Mouse (Mus musculus): Measurements from ENCODE around the gene Hspb1.
A peak's percentile ranks its signal among the peaks of the same experiment; 100 is the strongest.

Hspb1 gene

GRCm38 (mm10) chr5:135913201-135913600 is 25.5 kb downstream of the Hspb1 start:
- no peak for DNase-seq (ENCODE audit: low spot score)

GRCm38 (mm10) chr5:135914156-135914555 is 26.4 kb downstream of the Hspb1 start:
- DNase-seq (ENCODE audit: low spot score), result no peak

GRCm38 (mm10) chr5:135916051-135916565 is 28.4 kb downstream of the Hspb1 start:
- DNase-seq (ENCODE audit: low spot score), result no peak

- no peak for DNase-seq (ENCODE audit: low spot score)
Measured at GRCm38 (mm10) chr5:135916601-135917000, 28.9 kb downstream of the Hspb1 start.

- DNase-seq (ENCODE audit: low spot score), result no peak
Measured at GRCm38 (mm10) chr5:135917327-135918058, 29.8 kb downstream of the Hspb1 start.

- DNase-seq (ENCODE audit: low spot score), result no peak
Measured at GRCm38 (mm10) chr5:135918059-135918437, 30.3 kb downstream of the Hspb1 start.

- no peak for DNase-seq (ENCODE audit: low spot score)
Measured at GRCm38 (mm10) chr5:135918593-135918992, 30.9 kb downstream of the Hspb1 start.

GRCm38 (mm10) chr5:135919902-135920301 is 32.2 kb downstream of the Hspb1 start:
- DNase-seq (ENCODE audit: low spot score), result no peak

GRCm38 (mm10) chr5:135923901-135924300 is 36.2 kb downstream of the Hspb1 start:
- DNase-seq (ENCODE audit: low spot score), result no peak

- DNase-seq (ENCODE audit: low spot score), result no peak
Measured at GRCm38 (mm10) chr5:135929685-135930424, 42.1 kb downstream of the Hspb1 start.

GRCm38 (mm10) chr5:135931526-135931925 is 43.8 kb downstream of the Hspb1 start:
- DNase-seq (ENCODE audit: low spot score), result no peak

GRCm38 (mm10) chr5:135932359-135932758 is 44.6 kb downstream of the Hspb1 start:
- DNase-seq (ENCODE audit: low spot score), result no peak

- no peak for DNase-seq (ENCODE audit: low spot score)
Measured at GRCm38 (mm10) chr5:135933222-135933899, 45.6 kb downstream of the Hspb1 start.

GRCm38 (mm10) chr5:135933900-135934441 is 46.3 kb downstream of the Hspb1 start:
- no peak for DNase-seq (ENCODE audit: low spot score)

- peak; percentile 96 for DNase-seq (ENCODE audit: low spot score)
Measured at GRCm38 (mm10) chr5:135934481-135935175, 46.9 kb downstream of the Hspb1 start, which contains the start of gene Ywhag. TSS of gene Ywhag (minus strand) at chr5:135934616.

- DNase-seq (ENCODE audit: low spot score), result no peak
Measured at GRCm38 (mm10) chr5:135935176-135935523, 47.4 kb downstream of the Hspb1 start.

- DNase-seq (ENCODE audit: low spot score), result no peak
Measured at GRCm38 (mm10) chr5:135935641-135936190, 48.0 kb downstream of the Hspb1 start.
